Mouse (Mus musculus): ENCODE measurements around the gene Ripor3. TPM values are rescaled to one million over a fixed set of nuclear protein-coding genes. Genes with fewer than 3 reads are reported as not detected.
A peak's percentile ranks its signal among the peaks of the same experiment; 100 is the strongest.

Gene Ripor3
- polyA plus RNA-seq, 1 experiment, result 4.3 TPM

DNA sequence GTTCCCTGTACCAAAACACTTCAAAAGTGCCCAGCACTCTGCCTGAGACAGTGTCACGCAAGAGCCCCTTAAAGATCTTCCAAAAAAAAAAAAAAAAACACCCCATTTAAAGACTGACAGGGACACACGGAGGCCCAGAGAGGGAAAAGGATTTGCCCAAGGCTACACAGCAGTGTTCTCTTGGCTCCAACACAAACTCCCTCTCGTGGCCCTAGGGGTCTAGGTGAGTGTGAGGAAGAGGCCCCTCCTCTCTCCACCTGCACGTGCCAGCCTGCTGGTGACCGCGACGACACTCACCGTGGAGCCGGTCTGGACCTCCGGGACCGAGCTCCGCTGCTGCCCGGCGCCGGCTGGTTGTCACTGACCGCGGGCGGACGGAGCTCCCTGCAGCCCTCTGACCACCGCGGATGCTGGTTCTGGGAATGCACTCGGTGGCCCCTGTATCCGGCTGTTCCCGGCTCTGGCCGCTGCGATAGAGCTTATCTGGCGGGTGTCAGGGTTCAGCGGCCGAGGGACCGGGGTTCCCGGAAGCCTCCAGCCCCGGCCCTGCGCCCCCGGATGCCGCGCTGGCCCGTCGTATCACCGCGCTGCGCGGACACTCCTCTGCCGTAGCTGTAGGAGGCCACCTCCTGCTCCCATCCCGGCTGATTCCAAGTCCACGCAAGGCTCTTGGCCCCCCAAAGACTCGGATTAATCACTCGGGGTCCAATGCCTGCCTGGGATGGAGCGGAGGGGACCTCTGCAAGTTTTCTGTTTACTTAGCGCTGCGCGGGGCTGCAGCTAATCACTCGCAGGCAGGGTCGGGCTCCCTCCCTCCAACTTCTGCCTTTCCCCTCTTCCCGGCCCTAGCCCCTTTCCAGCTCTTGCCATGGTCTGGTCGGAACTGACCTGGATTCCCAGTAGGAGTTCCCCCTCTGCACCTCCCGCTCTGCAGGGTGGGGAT is 39.9 kb upstream of the Ripor3 start:
- no peak for TF ChIP-seq CTCF (IDR thresholded peaks at IDR 0.05; ENCODE audit: borderline replicate concordance, insufficient read depth, low read length)
- peak; percentile 38 for TF ChIP-seq POLR2A (IDR thresholded peaks at IDR 0.05; ENCODE audit: low read depth, low read length)
- Histone ChIP-seq H3K4me1 (ENCODE audit: control insufficient read depth, insufficient read depth, low read length) (0 out of 2 replicates have a peak, but pooled peaks cover 2% of the 10 kb centered on the region), H3K4me3 (ENCODE audit: insufficient read depth, low read length) (peak overlapping the region; percentile 44), H3K27ac (ENCODE audit: insufficient read depth, low read length) (no peak overlapping the region)

DNA sequence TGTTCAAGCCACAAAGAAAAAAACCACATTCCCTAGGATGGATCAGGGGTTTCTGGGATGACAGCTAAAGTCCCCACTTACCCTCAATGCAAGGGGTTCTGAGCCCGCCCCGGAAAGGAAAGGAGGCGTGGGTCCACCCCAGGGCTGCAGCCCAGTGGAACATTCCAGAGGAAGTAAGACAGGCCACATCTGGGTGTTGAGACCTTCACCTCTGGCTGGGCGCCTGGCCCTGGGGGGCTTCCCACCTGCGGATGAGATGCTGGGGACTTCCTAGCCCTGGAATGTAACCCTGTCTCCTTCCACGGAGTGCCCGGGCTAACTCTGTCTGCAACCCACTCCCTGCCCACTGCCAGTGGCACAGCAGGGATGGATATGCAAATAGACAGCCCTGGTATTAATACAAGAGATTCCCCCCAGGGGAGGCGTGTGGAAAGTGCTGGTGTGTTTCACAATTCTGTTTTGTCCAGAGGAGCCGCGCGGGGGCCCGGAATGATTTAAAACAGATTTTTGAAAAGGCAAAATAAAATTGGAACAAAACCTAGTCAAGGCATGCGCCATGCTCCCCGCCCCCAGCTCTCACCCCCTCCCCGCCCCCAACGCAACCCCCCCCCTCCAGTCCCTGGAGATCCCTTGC is 38.7 kb upstream of the Ripor3 start:
- Histone ChIP-seq H3K4me1 (ENCODE audit: control insufficient read depth, insufficient read depth, low read length) (0 out of 2 replicates have a peak, but pooled peaks cover 2% of the 10 kb centered on the region), H3K27ac (ENCODE audit: insufficient read depth, low read length) (no peak overlapping the region; the same call in 1 of the 2 replicates), H3K4me3 (ENCODE audit: insufficient read depth, low read length) (no peak overlapping the region)
- TF ChIP-seq CTCF (IDR thresholded peaks at IDR 0.05; ENCODE audit: borderline replicate concordance, insufficient read depth, low read length) (no peak), POLR2A (IDR thresholded peaks at IDR 0.05; ENCODE audit: low read depth, low read length) (no peak)

DNA sequence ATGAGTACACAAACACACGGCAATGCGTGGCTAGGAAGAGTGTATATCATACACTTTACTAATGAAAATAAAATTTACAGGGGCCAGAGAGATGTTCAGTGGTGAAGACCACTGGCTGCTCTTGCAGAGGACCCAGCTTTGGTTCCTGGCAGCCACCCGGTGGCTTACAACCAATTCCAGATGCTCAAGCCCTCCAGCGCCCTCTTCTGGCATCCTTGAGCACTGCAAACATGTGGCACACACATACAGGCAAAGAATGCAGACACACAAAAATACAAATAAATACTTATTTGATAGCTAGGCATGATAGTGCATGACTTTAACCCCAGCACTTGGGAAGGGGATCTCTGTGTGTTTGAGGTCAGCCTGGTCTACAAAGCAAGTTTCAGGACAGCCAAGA is 36.0 kb upstream of the Ripor3 start:
- H3K4me3 ChIP-seq (ENCODE audit: insufficient read depth, low read length), result no peak overlapping the region
- 0 out of 2 replicates have a peak, but pooled peaks cover 2% of the 10 kb centered on the region for H3K4me1 ChIP-seq (ENCODE audit: control insufficient read depth, insufficient read depth, low read length)
- no peak overlapping the region for H3K27ac ChIP-seq (ENCODE audit: insufficient read depth, low read length)
- TF ChIP-seq POLR2A (IDR thresholded peaks at IDR 0.05; ENCODE audit: low read depth, low read length), result no peak
- TF ChIP-seq CTCF (IDR thresholded peaks at IDR 0.05; ENCODE audit: borderline replicate concordance, insufficient read depth, low read length), result no peak

DNA sequence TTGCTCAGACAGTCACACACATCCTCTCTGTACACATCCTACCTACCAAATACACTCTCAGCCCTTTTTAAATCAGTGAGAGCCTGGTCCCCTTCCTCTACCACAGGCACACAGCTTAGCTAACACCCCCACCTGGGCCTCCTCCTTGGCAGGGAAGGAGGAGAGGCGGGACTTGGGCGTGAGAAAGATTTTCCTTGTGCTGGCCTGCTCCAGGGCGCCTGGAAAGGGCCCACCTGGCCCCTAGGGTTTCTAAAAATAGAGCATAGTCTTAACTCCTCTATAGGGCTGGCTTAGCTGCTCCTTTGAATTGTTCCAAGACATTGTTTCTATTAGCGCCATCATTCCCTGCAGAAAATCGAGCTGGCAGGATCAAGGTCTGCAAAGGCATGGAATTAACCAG is 35.4 kb upstream of the Ripor3 start:
- Histone ChIP-seq H3K4me1 (ENCODE audit: control insufficient read depth, insufficient read depth, low read length) (0 out of 2 replicates have a peak, but pooled peaks cover 2% of the 10 kb centered on the region), H3K27ac (ENCODE audit: insufficient read depth, low read length) (no peak overlapping the region; the same call in 1 of the 2 replicates), H3K4me3 (ENCODE audit: insufficient read depth, low read length) (no peak overlapping the region)
- TF ChIP-seq CTCF (IDR thresholded peaks at IDR 0.05; ENCODE audit: borderline replicate concordance, insufficient read depth, low read length) (no peak), POLR2A (IDR thresholded peaks at IDR 0.05; ENCODE audit: low read depth, low read length) (no peak)

DNA sequence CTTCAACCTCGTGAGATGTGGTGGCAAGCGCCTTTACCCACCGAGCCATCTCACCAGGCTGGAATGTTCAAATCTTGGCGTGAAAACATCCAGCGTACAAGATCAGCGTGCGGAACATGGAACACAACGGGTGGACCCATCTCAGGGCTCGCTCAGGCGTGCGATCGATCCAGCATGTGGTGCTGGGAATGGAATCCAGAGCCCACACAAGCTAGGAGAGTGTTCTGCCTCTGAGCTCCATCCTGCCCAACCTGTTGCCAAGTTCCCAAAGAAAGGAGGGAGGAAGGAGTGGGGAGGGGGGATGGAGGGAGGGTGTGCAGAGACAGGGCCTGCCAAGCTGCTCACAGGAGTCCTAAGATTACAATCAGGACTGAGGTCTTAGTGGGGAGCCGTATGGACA is 34.9 kb upstream of the Ripor3 start:
- no peak for TF ChIP-seq POLR2A (IDR thresholded peaks at IDR 0.05; ENCODE audit: low read depth, low read length)
- TF ChIP-seq CTCF (IDR thresholded peaks at IDR 0.05; ENCODE audit: borderline replicate concordance, insufficient read depth, low read length), result no peak
- H3K4me1 ChIP-seq (ENCODE audit: control insufficient read depth, insufficient read depth, low read length), result 0 out of 2 replicates have a peak, but pooled peaks cover 2% of the 10 kb centered on the region

DNA sequence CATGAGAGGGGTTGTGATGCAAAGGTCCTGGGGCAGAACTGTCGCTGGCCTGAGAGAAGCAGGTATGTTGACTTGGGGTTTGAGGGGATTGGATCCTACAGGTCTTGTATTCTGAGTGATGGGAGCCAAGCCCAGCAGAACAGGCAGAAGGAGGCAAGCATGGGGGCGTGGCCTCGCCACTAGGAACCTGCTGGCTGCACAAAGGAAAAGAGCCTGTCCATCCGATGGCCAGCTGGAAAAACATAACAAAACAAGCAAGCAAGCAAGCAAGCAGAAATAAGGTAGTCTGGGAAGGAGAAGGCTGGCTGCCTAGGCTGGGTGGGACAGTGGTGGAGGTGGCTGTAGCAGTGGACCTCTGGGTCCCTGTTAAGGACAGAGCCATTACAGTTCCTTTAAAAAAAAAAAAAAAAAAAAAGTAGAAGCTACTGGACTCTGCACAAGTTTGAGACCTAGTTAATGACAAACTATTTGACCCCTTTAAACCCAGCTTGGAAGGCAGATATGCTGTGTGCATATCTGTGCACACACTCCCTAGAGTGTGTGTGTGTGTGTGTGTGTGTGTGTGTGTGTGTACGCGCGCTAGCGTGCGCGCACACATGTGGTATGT is 34.4 kb upstream of the Ripor3 start:
- TF ChIP-seq POLR2A (IDR thresholded peaks at IDR 0.05; ENCODE audit: low read depth, low read length), result no peak
- no peak for TF ChIP-seq CTCF (IDR thresholded peaks at IDR 0.05; ENCODE audit: borderline replicate concordance, insufficient read depth, low read length)
- Histone ChIP-seq H3K27ac (ENCODE audit: insufficient read depth, low read length) (no peak overlapping the region), H3K4me1 (ENCODE audit: control insufficient read depth, insufficient read depth, low read length) (0 out of 2 replicates have a peak, but pooled peaks cover 2% of the 10 kb centered on the region), H3K4me3 (ENCODE audit: insufficient read depth, low read length) (no peak overlapping the region)

More for the DNA sequence above, 34.9 kb upstream of the Ripor3 start:
- no peak overlapping the region for H3K4me3 ChIP-seq (ENCODE audit: insufficient read depth, low read length)
- no peak overlapping the region; the same call in 1 of the 2 replicates for H3K27ac ChIP-seq (ENCODE audit: insufficient read depth, low read length)

DNA sequence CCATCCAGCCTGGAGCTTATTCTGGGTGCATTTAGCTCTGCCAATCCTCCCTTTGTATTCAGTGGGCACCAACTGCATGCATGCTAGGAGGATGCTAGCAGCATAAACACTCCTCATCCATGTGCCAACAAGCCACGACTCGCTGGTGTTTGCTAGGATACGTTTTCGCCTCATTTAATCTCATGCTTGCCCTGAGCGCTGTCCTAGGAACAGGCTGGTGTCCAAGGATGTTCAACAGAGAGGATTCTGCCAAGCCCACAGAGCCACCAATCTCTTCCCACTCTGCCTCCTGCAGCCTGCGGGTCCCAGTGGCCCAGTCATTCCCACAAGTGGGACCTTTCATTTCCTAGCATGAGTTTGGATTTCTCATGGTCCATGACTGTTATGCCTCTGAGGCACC is 31.6 kb upstream of the Ripor3 start:
- no peak overlapping the region for H3K27ac ChIP-seq (ENCODE audit: insufficient read depth, low read length)
- H3K4me1 ChIP-seq (ENCODE audit: control insufficient read depth, insufficient read depth, low read length), result no peaks in the 10 kb centered on the region
- TF ChIP-seq CTCF (IDR thresholded peaks at IDR 0.05; ENCODE audit: borderline replicate concordance, insufficient read depth, low read length) (no peak), POLR2A (IDR thresholded peaks at IDR 0.05; ENCODE audit: low read depth, low read length) (no peak)
- H3K4me3 ChIP-seq (ENCODE audit: insufficient read depth, low read length), result no peak overlapping the region

DNA sequence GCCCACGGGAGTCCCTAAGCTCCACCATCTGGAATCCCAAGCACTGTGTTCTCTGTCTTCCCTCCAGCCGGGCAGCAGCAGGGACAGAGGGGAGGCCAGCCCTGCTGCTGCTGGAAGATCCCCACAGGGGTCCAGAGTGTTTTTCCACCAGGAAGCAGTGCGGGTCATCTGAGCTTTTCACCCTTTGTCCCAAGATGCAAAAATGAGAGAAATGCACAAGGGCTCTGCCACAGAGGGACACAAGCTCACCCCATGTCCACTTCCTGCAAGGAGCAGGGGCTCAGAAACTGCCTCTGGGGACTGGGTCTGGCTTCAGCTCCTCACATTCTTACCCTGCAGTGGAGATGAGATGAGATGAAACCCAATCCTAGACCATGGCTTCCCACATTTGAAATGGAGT is 30.3 kb upstream of the Ripor3 start:
- no peak overlapping the region for H3K27ac ChIP-seq (ENCODE audit: insufficient read depth, low read length)
- no peak overlapping the region for H3K4me3 ChIP-seq (ENCODE audit: insufficient read depth, low read length)
- TF ChIP-seq CTCF (IDR thresholded peaks at IDR 0.05; ENCODE audit: borderline replicate concordance, insufficient read depth, low read length) (no peak), POLR2A (IDR thresholded peaks at IDR 0.05; ENCODE audit: low read depth, low read length) (no peak)
- no peaks in the 10 kb centered on the region for H3K4me1 ChIP-seq (ENCODE audit: control insufficient read depth, insufficient read depth, low read length)

DNA sequence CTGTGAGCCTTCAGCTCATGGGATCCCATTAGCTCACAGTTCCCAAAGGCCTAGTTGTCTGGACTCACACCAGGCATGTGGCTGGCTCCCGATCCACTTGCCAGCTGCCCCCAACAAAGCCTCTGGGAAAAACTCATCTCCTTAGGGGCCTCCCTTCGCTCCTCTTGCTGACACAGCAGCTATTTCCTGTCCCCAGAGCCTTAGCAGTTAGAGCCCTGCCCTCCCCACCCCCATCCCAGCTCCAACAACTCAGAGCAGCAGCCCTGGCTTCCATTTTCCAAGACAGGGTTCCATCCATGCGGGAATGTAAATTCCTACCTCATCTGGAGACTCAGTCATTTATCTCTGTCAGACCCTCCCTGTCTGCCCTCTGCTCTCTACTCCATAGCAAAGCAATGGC is 26.6 kb upstream of the Ripor3 start:
- Histone ChIP-seq H3K27ac (ENCODE audit: insufficient read depth, low read length) (no peak overlapping the region), H3K4me1 (ENCODE audit: control insufficient read depth, insufficient read depth, low read length) (no peaks in the 10 kb centered on the region), H3K4me3 (ENCODE audit: insufficient read depth, low read length) (no peak overlapping the region)
- no peak for TF ChIP-seq POLR2A (IDR thresholded peaks at IDR 0.05; ENCODE audit: low read depth, low read length)
- TF ChIP-seq CTCF (IDR thresholded peaks at IDR 0.05; ENCODE audit: borderline replicate concordance, insufficient read depth, low read length), result no peak
